Mouse (Mus musculus) liver, embryonic 15.5 days (tissue): ENCODE measurements around the gene Sprr1b. TPM values are rescaled to one million over a fixed set of nuclear protein-coding genes. Genes with fewer than 3 reads are reported as not detected.
"Not testable (repeated sequence)": the region's sequence is repeated elsewhere in the genome, so short reads cannot be mapped to it uniquely, and the experiment has no call there.

ENCODE experiments used
- ATAC-seq: fragments of 200-750 bp; cut with Nextera tagmentation; 2 replicates; pipeline ENCODE4 v1.8.0; 2017; ENCODE audit warnings: moderate number of reproducible peaks, mild to moderate bottlenecking, moderate library complexity; ENCODE audit not compliant: insufficient read depth
- H3K27ac ChIP-seq: fragments of 300-500 bp; sonication (generic); replicated peaks from 2 replicates; pipeline ENCODE4 v1.5.1; 2015; ENCODE audit warnings: mild to moderate bottlenecking, inconsistent platforms
- H3K27me3 ChIP-seq: fragments of 300-500 bp; sonication (generic); 2 replicates; pipeline ENCODE4 v1.6.1; 2015; ENCODE audit warnings: mild to moderate bottlenecking, inconsistent platforms
- H3K36me3 ChIP-seq: fragments of 300-500 bp; sonication (generic); replicated peaks from 2 replicates; pipeline ENCODE4 v1.6.1; 2015; ENCODE audit warnings: moderate library complexity, mild to moderate bottlenecking, inconsistent platforms
- H3K4me1 ChIP-seq: fragments of 300-500 bp; sonication (generic); replicated peaks from 2 replicates; pipeline ENCODE4 v1.6.1; 2015; ENCODE audit warnings: inconsistent platforms
- H3K4me2 ChIP-seq: fragments of 300-500 bp; sonication (generic); 2 replicates; pipeline ENCODE4 v1.6.1; 2015; ENCODE audit warnings: moderate library complexity, mild to moderate bottlenecking, inconsistent platforms
- H3K4me3 ChIP-seq: fragments of 300-500 bp; sonication (generic); replicated peaks from 2 replicates; pipeline ENCODE4 v1.5.1; 2015; ENCODE audit warnings: mild to moderate bottlenecking, inconsistent platforms
- H3K9ac ChIP-seq: fragments of 300-500 bp; sonication (generic); 2 replicates; pipeline ENCODE4 v1.6.1; 2015; ENCODE audit warnings: moderate library complexity, mild to moderate bottlenecking, inconsistent platforms
- H3K9me3 ChIP-seq: fragments of 300-500 bp; sonication (generic); replicated peaks from 2 replicates; pipeline ENCODE4 v1.6.1; 2016; ENCODE audit warnings: inconsistent platforms
- WGBS: fragments of 180-500 bp; shearing (Covaris S2); methylation state at CpG from one replicate; pipeline ENCODE4 v1.1.7; 2015; ENCODE audit warnings: mixed read lengths; ENCODE audit not compliant: insufficient replicate concordance; 5-methylcytosine and 5-hydroxymethylcytosine counted together
- polyA plus RNA-seq: library from polyadenylated mRNA; unstranded; fragments of >200 nt; fragmentation: Nextera tagmentation; extraction: Ambion mirVana; gene quantifications from 2 replicates; pipeline ENCODE4 v1.2.1, GENCODE M21; 2015

Gene Sprr1b
- polyA plus RNA-seq = not detected in 2 replicates

GRCm38 (mm10) chr3:92438689-92439088, at the start of gene Sprr1b:
Gene Sprr1b, minus strand, starts transcription at chr3:92438789.
- Histone ChIP-seq H3K27ac (no peak within 1 kb of the TSS), H3K4me1 (no peaks in the 10 kb centered on the region), H3K4me3 (no peak within 1 kb of the TSS), H3K27me3 (no peaks in the 10 kb centered on the region), H3K9me3 (no peaks in the 10 kb centered on the region), H3K9ac (no peak within 1 kb of the TSS), H3K4me2 (no peak within 1 kb of the TSS), H3K36me3 (no peaks in the 10 kb centered on the region)
- no peak for ATAC-seq
- 72% methylated on average over 3 of the region's 3 CpGs for WGBS

- Histone ChIP-seq H3K9ac (no peak overlapping the region), H3K4me3 (no peak overlapping the region), H3K4me2 (no peak overlapping the region), H3K9me3 (no peaks in the 10 kb centered on the region), H3K27me3 (no peaks in the 10 kb centered on the region), H3K4me1 (no peaks in the 10 kb centered on the region), H3K36me3 (no peaks in the 10 kb centered on the region), H3K27ac (no peak overlapping the region)
- WGBS = 10% methylated on average over 1 of the region's 1 CpGs
- no peak for ATAC-seq
Measured at GRCm38 (mm10) chr3:92486307-92486706, 47.7 kb upstream of the Sprr1b start.

- ATAC-seq = no peak
- H3K4me1 ChIP-seq = no peaks in the 10 kb centered on the region
- no peaks in the 10 kb centered on the region for H3K27me3 ChIP-seq
- no peaks in the 10 kb centered on the region for H3K9me3 ChIP-seq
- no peak within 1 kb of the TSS for H3K9ac ChIP-seq
- H3K36me3 ChIP-seq = no peaks in the 10 kb centered on the region
- no peak within 1 kb of the TSS for H3K4me3 ChIP-seq
- H3K4me2 ChIP-seq = no peak within 1 kb of the TSS
- H3K27ac ChIP-seq = no peak within 1 kb of the TSS
Measured at GRCm38 (mm10) chr3:92485863-92486262, 47.3 kb upstream of the Sprr1b start, which contains the start of gene Sprr1a. Gene Sprr1a, minus strand, starts transcription at chr3:92485895.

- H3K4me1 ChIP-seq, H3K9me3 ChIP-seq, H3K27me3 ChIP-seq, H3K4me2 ChIP-seq, H3K4me3 ChIP-seq, ATAC-seq, H3K36me3 ChIP-seq, H3K27ac ChIP-seq, H3K9ac ChIP-seq: not testable (repeated sequence)
Measured at GRCm38 (mm10) chr3:92481249-92481648, 42.7 kb upstream of the Sprr1b start.

DNA sequence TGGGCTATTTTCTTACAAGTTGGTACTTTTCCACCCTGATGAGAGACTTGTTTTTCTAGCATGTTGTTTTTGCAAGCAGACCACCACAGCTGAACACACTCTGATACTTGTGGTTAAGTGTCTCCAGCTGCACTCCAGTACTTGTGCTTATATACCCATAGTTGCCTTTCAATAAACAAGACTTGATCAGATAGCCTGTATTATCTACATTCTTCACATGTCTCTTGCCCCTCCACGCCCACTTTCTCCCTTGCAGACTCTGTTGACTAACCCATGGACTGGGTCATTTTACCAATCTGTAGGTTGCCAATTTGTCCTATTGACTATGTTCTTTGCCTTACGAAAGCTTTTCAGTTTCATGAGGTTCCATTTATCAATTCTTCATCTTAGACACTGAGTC, 31.5 kb upstream of the Sprr1b start:
- Histone ChIP-seq H3K4me1 (no peaks in the 10 kb centered on the region), H3K4me3 (no peak overlapping the region), H3K27ac (no peak overlapping the region), H3K9me3 (no peaks in the 10 kb centered on the region), H3K36me3 (no peaks in the 10 kb centered on the region), H3K9ac (no peak overlapping the region), H3K27me3 (no peaks in the 10 kb centered on the region), H3K4me2 (no peak overlapping the region)
- 49% methylated on average over 2 of the region's 2 CpGs for WGBS
- no peak for ATAC-seq

DNA sequence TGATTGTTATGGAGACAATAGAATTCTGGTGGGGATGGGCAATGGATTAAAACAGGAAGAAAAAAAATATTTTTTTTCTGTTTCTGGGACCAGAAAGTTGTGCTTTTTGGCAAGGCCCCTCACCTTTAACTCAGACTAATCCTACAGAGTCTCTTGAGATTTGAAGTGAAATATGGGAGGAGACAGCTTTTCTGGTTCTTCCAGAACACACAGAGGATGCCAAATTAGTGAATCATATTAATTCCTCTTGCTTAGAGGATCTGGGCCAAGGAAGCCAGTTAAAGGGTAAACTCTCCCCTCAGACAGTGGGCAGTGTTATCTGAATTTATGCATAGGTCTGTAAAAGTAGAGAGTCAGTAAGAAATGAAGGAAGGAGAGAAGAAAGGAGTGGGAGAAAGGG, 28.8 kb upstream of the Sprr1b start:
- Histone ChIP-seq H3K9me3 (no peaks in the 10 kb centered on the region), H3K27ac (no peak overlapping the region), H3K9ac (no peak overlapping the region), H3K4me2 (no peak overlapping the region), H3K4me1 (no peaks in the 10 kb centered on the region), H3K36me3 (no peaks in the 10 kb centered on the region), H3K27me3 (no peaks in the 10 kb centered on the region), H3K4me3 (no peak overlapping the region)
- no peak for ATAC-seq

DNA sequence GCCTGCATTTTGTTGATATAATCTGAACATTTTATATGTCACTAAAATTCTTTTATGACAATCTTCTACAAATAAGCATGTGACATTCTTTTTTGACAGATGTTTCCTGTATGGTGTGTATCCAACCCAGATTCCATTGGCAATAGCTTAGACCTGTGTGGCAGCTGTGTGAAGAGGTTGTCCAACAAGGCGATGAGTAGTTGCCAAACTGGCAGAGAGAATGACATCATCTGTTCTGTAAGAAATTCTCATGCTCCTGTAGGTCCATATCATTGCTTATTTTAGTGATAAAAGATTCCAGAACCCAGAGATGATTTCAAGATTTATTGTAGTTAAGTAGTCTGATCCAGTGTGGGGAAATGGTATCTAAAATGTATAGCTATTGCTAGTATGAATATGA, 28.0 kb upstream of the Sprr1b start:
- Histone ChIP-seq H3K9ac (no peak overlapping the region), H3K4me2 (no peak overlapping the region), H3K36me3 (no peaks in the 10 kb centered on the region), H3K27me3 (no peaks in the 10 kb centered on the region), H3K4me1 (no peaks in the 10 kb centered on the region), H3K9me3 (no peaks in the 10 kb centered on the region), H3K4me3 (no peak overlapping the region), H3K27ac (no peak overlapping the region)
- ATAC-seq = no peak
- 66% methylated on average over 1 of the region's 1 CpGs for WGBS

DNA sequence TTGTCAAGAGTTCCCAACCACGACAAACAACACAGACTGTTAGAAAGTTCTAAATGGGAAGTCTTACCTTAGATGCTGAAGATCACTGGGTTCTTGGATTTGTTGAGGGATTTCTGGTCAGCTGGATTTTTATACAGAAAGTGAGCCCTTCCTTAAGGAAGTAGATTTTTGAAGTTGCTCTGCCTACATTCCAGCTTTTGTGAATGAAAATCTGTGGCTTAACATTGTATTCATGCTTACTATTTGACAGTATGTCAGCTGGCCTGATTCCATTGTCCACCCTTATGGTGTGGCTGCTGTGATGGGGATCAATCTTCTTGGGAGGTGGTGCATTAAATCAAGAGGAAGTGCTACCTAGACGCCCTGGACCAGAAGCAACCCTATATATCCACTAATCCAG, 20.0 kb upstream of the Sprr1b start, which contains the start of gene Sprr3:
Gene Sprr3 (minus strand): TSS at position 101 of the 400 bp plus-strand sequence.
- ATAC-seq = no peak
- Histone ChIP-seq H3K4me3 (no peak within 1 kb of the TSS), H3K36me3 (no peaks in the 10 kb centered on the region), H3K9ac (no peak within 1 kb of the TSS), H3K4me1 (no peaks in the 10 kb centered on the region), H3K4me2 (no peak within 1 kb of the TSS), H3K27ac (no peak within 1 kb of the TSS), H3K9me3 (no peaks in the 10 kb centered on the region), H3K27me3 (no peaks in the 10 kb centered on the region)
- WGBS = 46% methylated on average over 2 of the region's 2 CpGs

- ATAC-seq = no peak
- WGBS = 66% methylated on average over 5 of the region's 5 CpGs
- Histone ChIP-seq H3K4me1 (no peaks in the 10 kb centered on the region), H3K27ac (no peak overlapping the region), H3K4me3 (no peak overlapping the region), H3K9ac (no peak overlapping the region), H3K4me2 (no peak overlapping the region), H3K36me3 (no peaks in the 10 kb centered on the region), H3K9me3 (no peaks in the 10 kb centered on the region), H3K27me3 (no peaks in the 10 kb centered on the region)
Measured at GRCm38 (mm10) chr3:92455151-92455550, 16.6 kb upstream of the Sprr1b start.

DNA sequence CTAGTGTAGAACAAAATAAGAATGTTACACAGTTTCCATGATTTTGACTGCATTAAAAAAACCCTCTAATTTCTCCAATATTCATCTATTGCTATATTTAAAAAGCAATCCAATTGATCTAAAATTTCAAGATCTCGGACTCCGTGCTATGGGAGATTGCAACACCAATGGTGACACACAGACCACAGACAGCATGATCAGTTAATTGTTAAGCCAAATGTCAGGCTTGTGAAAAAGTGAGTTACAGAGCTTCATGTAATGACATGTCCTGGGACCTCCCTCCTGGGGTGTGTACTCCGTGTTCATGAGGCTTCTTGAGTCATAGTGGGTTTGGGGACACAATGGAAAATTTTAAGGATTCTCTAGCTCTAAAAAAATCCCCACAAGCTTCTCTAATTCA, 1.6 kb upstream of the Sprr1b start:
- Histone ChIP-seq H3K27me3 (no peaks in the 10 kb centered on the region), H3K4me3 (no peak overlapping the region), H3K9ac (no peak overlapping the region), H3K27ac (no peak overlapping the region), H3K9me3 (no peaks in the 10 kb centered on the region), H3K36me3 (no peaks in the 10 kb centered on the region), H3K4me2 (no peak overlapping the region), H3K4me1 (no peaks in the 10 kb centered on the region)
- 64% methylated on average over 3 of the region's 3 CpGs for WGBS
- ATAC-seq = no peak

GRCm38 (mm10) chr3:92432282-92432681, 6.3 kb downstream of the Sprr1b start, which contains the start of gene Sprr2k:
Gene Sprr2k, plus strand, starts transcription at chr3:92432582.
- Histone ChIP-seq H3K36me3 (no peaks in the 10 kb centered on the region), H3K9me3 (no peaks in the 10 kb centered on the region), H3K4me1 (no peaks in the 10 kb centered on the region), H3K4me3 (no peak within 1 kb of the TSS), H3K9ac (no peak within 1 kb of the TSS), H3K27ac (no peak within 1 kb of the TSS), H3K27me3 (no peaks in the 10 kb centered on the region), H3K4me2 (no peak within 1 kb of the TSS)
- 70% methylated on average over 2 of the region's 2 CpGs for WGBS
- no peak for ATAC-seq

- H3K27me3 ChIP-seq = no peaks in the 10 kb centered on the region
- no peaks in the 10 kb centered on the region for H3K4me1 ChIP-seq
- H3K9ac ChIP-seq = no peak within 1 kb of the TSS
- H3K27ac ChIP-seq = no peak within 1 kb of the TSS
- H3K4me2 ChIP-seq = no peak within 1 kb of the TSS
- 65% methylated on average over 6 of the region's 6 CpGs for WGBS
- no peak for ATAC-seq
- H3K36me3 ChIP-seq = no peaks in the 10 kb centered on the region
- H3K4me3 ChIP-seq = no peak within 1 kb of the TSS
- H3K9me3 ChIP-seq = no peaks in the 10 kb centered on the region
Measured at GRCm38 (mm10) chr3:92429323-92429722, 9.3 kb downstream of the Sprr1b start, which contains the start of gene Gm9774. Gene Gm9774, minus strand, starts transcription at chr3:92429423.
